In genomic region chr19:38352495-38353130, GRCm38 (mm10) we compare ENCODE assay signal across 8 mouse cellular contexts. TPM values are rescaled to one million over a fixed set of nuclear protein-coding genes. Genes with fewer than 3 reads are reported as not detected.
DNase-seq lines count a peak whose midpoint lies in the region; ATAC-seq and TF ChIP-seq lines count a peak whose summit lies in the region.

No protein-coding gene starts in this region.

- no peak overlapping the region for H3K4me3 ChIP-seq in heart, embryonic 12.5 days
- H3K4me3 ChIP-seq in cerebellum, adult 2 months (replicated peaks; ENCODE audit: insufficient read depth, low read depth, low read length): no peak overlapping the region
- no peak overlapping the region for H3K4me3 ChIP-seq in heart, embryonic 10.5 days

- H3K27me3 ChIP-seq in heart, embryonic 12.5 days (replicated peaks): no peaks in the 10 kb centered on the region
- no peaks in the 10 kb centered on the region for H3K27me3 ChIP-seq in cerebellum, adult 2 months (ENCODE audit: control insufficient read depth, insufficient read depth, low read length)
- H3K27me3 ChIP-seq in heart, embryonic 10.5 days (ENCODE audit: insufficient read depth, poor library complexity, severe bottlenecking): no peaks in the 10 kb centered on the region

- no peak for ATAC-seq in heart, embryonic 12.5 days (ENCODE audit: insufficient number of reproducible peaks, low FRiP score)

- H3K36me3 ChIP-seq in heart, embryonic 12.5 days: no peaks in the 10 kb centered on the region
- no peaks in the 10 kb centered on the region for H3K36me3 ChIP-seq in heart, embryonic 10.5 days

- H3K9ac ChIP-seq in heart, embryonic 12.5 days: no peak overlapping the region

- DNase-seq in heart, adult 18-20 months: peak; percentile 19 to 69
- DNase-seq in CD8-positive naive resting alpha-beta T cell, adult 2 months (ENCODE audit: low read depth in 2 of 2, low spot score in 2 of 2): peak; percentile 26 to 45
- DNase-seq in cerebellum, adult 2 months: peak; percentile 31 to 50
- peak; percentile 67 for DNase-seq in heart, embryonic 10.5 days (ENCODE audit: low spot score)
- DNase-seq in layer of hippocampus, postnatal 25 days (ENCODE audit: extremely low spot score in 1 of 2, low spot score in 1 of 2): peak; percentile 11 to 33
- peak; percentile 82 for DNase-seq in naive thymus-derived CD4-positive, alpha-beta T cell, adult 2 months (ENCODE audit: low read depth)
- DNase-seq in urinary bladder, postnatal 10 days (ENCODE audit: low spot score): no peak

- TF ChIP-seq CTCF in cerebellum, adult 2 months (IDR thresholded peaks at IDR 0.05; ENCODE audit: borderline replicate concordance, insufficient read depth, low read depth, low read length): peak; percentile 39; the same call in 1 of the 2 replicates

- TF ChIP-seq POLR2A in cerebellum, adult 2 months (IDR thresholded peaks at IDR 0.05; ENCODE audit: borderline replicate concordance, insufficient read depth, low read length): no peak

- H3K4me2 ChIP-seq in heart, embryonic 12.5 days: no peak overlapping the region

- H3K27ac ChIP-seq in heart, embryonic 12.5 days (ENCODE audit: poor library complexity, severe bottlenecking): no peak overlapping the region
- no peak overlapping the region for H3K27ac ChIP-seq in cerebellum, adult 2 months (ENCODE audit: insufficient read depth, low read length)
- no peak overlapping the region for H3K27ac ChIP-seq in heart, embryonic 10.5 days

- WGBS in heart, embryonic 12.5 days: 36% methylated on average over 6 of the region's 6 CpGs
- WGBS in cerebellum, adult 2 months: 40% methylated on average over 6 of the region's 6 CpGs
- WGBS in heart, embryonic 10.5 days: 37% methylated on average over 6 of the region's 6 CpGs

- H3K9me3 ChIP-seq in heart, embryonic 12.5 days (replicated peaks): 0 out of 2 replicates have a peak, but pooled peaks cover 2% of the 10 kb centered on the region
- H3K9me3 ChIP-seq in heart, embryonic 10.5 days: no peaks in the 10 kb centered on the region

- no peaks in the 10 kb centered on the region for H3K4me1 ChIP-seq in heart, embryonic 12.5 days (replicated peaks)
- no peaks in the 10 kb centered on the region for H3K4me1 ChIP-seq in cerebellum, adult 2 months (ENCODE audit: control insufficient read depth, insufficient read depth, low read length)
- no peaks in the 10 kb centered on the region for H3K4me1 ChIP-seq in heart, embryonic 10.5 days

RNA-seq across cellular contexts. Expression of gene Slc35g1, which starts 43.2 kb away (rescaled TPM):
- total RNA-seq in heart, adult 18-20 months (2021): 1 to 10 TPM; 2.3 to 2.8 TPM
- 3.6 and 4.0 TPM in 2 replicates for polyA plus RNA-seq in heart, embryonic 12.5 days (2016; fragmentation: Nextera tagmentation; extraction: Ambion mirVana)
- 2.0 and 2.5 TPM in 2 replicates for polyA plus RNA-seq in cerebellum, adult 2 months (2012; rRNA removed)
- polyA plus RNA-seq in heart, embryonic 10.5 days (2016; fragmentation: Nextera tagmentation; extraction: Ambion mirVana): 4.1 and 4.8 TPM in 2 replicates
- total RNA-seq in layer of hippocampus, postnatal 25 days (2021): 1 to 10 TPM; 2.2 to 2.8 TPM
